Mouse (Mus musculus): ENCODE measurements around the gene Lmf2.

The Lmf2 gene

DNA sequence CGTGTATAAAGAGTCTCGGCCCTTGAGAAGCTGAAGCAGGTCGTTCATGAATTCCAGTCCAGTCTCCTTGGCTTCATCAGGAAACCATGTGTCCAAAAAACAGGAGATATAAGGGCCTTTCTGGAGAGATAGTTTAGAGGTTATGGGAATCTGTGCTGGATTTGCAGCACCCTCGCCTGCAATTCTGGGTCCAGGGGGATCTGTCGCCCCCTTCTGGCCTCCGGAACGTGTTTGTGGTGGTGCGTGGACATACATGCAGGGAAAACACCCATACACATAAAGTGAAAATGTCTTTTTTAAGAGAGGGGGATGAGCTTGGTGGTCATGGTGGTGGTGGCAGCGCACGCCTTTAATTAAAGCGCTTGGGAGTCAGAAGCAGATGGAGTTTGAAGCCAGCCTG is 39.3 kb downstream of the Lmf2 start:
- no peak for DNase-seq (ENCODE audit: low spot score in 2 of 2)

- peak; percentile 96 to 97 for DNase-seq (ENCODE audit: low spot score in 2 of 2)
Measured at GRCm38 (mm10) chr15:89315190-89315731, 40.2 kb downstream of the Lmf2 start, which contains the start of gene Sbf1. Gene Sbf1, minus strand, starts transcription at chr15:89315311.

DNA sequence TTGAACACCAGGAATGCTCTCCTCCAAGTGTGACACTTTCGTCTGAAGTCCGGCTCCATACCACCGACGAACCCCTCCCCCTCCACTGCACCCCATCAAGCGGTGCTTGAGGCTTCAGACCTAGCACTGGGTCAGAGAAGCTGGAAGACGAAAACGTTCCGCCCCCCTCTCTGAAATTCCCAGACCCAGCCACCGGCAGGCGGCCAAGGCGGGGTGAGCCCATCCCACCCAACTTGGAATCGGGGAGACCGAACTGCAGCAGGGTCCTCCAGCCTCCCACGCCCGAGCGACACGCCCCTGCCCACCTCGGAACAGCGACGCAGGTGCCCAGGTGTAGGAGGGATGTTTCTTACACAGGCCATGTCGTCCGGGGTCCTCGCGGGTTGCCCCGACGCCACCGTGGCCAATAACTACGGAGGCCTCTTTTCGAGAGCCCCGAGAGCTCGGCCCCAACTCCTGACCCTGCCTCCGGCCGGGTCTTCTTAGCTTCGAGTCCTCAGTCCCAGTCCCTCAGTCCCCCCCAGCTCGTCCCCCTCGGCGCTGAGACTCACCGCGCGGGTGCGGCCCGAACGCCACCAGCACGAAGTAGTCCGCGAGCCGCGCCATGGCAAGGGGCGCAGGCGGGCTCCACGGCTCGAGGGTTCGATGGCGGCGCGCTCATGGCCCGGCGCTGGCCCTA is 40.8 kb downstream of the Lmf2 start:
- no peak for DNase-seq (ENCODE audit: low spot score in 2 of 2)

DNA sequence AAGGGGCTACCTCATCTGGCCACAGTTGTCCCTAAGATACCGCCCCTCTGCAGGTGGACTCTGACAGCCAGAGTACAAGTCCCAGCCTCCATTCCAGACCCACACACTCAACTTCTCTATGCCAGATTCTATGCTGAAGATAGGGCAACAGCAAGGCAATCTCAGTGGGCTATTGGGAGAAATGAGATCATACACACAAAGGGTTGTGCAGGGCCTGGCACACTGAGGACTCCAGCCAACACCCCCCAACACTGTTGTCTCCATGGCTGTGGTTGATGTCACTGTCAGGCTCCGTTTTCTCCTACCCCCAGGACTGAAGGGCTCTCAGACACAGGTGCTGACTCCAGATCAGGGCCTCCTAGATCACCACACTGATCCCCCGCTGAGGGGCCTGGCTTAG is 41.4 kb downstream of the Lmf2 start:
- no peak for DNase-seq (ENCODE audit: low spot score in 2 of 2)

DNA sequence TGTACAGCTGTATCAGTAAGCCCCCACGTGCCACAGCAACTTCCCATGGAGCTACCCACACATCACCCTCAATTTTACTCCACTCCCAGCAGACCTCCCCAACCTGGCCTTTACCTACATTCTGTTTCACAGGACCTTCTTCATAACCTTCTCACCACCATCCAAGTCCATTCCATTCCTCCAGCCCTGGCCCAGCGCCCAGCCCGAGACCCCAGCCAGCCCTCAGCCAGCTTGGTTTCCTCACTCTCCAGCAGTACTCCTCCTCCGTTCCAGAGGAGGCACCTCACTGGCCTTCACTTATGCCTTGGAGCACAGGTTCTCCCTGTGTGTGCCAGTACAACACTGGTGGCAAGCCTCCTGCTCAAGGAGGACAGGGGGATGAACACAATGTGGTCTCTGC is 42.1 kb downstream of the Lmf2 start:
- no peak for DNase-seq (ENCODE audit: low spot score in 2 of 2)

DNA sequence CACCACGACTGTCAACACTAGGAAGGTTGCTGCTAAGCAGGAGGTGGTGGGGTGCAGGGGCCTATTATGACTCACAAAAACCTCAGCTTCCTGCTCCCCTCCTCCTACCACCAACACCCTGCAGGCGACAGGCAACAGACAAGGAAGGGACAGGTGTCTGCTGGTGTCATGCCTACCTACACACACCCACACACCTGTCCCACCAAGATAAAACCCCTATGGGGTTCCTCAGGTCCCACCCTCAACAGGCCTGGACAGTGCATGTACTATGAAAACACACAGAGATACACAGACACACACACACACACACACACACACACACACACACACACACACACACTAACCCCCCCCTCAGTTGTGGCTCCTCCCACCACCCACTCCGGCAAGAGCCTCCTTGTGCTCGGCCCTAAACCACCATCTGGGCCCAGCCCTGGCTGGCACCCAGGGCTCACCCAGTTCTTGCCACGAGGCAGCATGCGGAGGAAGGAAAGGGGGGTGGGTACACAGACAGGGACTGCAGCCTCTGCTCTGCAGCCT is 45.4 kb downstream of the Lmf2 start:
- peak; percentile 68 to 70 for DNase-seq (ENCODE audit: low spot score in 2 of 2)

GRCm38 (mm10) chr15:89308406-89309139 is 46.9 kb downstream of the Lmf2 start:
- no peak for DNase-seq (ENCODE audit: low spot score in 2 of 2)

GRCm38 (mm10) chr15:89307461-89307860 is 48.0 kb downstream of the Lmf2 start:
- DNase-seq (ENCODE audit: low spot score in 2 of 2), result no peak

GRCm38 (mm10) chr15:89305966-89306365 is 49.5 kb downstream of the Lmf2 start:
- no peak for DNase-seq (ENCODE audit: low spot score in 2 of 2)

Data from right cerebral cortex, adult 2 months (tissue).